Mouse (Mus musculus): ENCODE measurements at regions not wholly inside any gene's neighbourhood (a gene's known extent, or its start where the extent isn't known, plus 50 kb on each side); places are given as distances from the start of the nearest gene placed in this dataset.
A peak's percentile ranks its signal among the peaks of the same experiment; 100 is the strongest.

GRCm38 (mm10) chr12:45745697-45746096 lies 671.2 kb upstream of the Stxbp6 start:
- no peak for DNase-seq (ENCODE audit: low read depth, low spot score)

- DNase-seq (ENCODE audit: low read depth, low spot score): no peak
Measured at GRCm38 (mm10) chr12:45744619-45745018, 670.1 kb upstream of the Stxbp6 start.

- DNase-seq (ENCODE audit: low read depth, low spot score): no peak
Measured at GRCm38 (mm10) chr12:45733661-45734060, 659.2 kb upstream of the Stxbp6 start.

- DNase-seq (ENCODE audit: low read depth, low spot score): no peak
Measured at GRCm38 (mm10) chr12:45724565-45725370, 650.3 kb upstream of the Stxbp6 start.

- no peak for DNase-seq (ENCODE audit: low read depth, low spot score)
Measured at GRCm38 (mm10) chr12:45711351-45711750, 636.8 kb upstream of the Stxbp6 start.

DNA sequence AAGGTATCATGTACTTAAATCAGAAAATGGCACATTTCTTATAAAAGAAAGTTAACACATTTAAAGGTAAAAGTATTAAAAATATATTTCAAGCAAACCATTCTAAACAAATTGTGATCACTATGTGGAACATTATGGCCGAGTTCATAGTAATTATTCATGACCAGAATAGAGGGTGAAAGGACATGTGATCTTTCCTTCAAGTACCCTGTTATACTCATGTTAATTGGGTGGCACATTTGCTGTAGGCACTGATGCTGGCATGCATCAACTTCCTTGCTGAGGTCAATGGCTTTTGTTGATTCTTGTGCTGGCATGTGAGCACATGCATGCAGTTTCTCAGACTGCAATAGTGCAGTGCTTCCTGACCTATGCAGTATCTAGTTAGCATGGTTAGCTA lies 636.3 kb upstream of the Stxbp6 start:
- DNase-seq (ENCODE audit: low read depth, low spot score): no peak

- DNase-seq (ENCODE audit: low read depth, low spot score): no peak
Measured at GRCm38 (mm10) chr12:45689291-45689690, 614.8 kb upstream of the Stxbp6 start.

DNA sequence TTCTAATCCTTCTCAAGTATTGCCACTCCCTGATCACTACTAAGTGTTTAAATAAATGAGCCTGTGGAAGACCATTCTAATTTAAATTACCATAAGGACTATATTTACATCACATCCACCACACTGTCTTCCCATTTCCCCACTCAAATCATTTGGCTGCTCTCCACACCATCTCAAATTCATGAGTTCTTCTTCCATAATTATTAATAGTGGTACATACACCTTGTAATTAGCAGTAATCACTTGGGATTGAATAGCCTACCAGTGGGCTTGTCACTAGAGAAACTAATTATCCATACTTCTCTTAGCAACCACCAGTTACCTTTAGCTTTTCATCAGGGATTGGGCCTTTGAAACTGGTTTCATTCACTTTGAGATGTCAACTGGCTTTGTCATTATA lies 612.3 kb upstream of the Stxbp6 start:
- no peak for DNase-seq (ENCODE audit: low read depth, low spot score)

GRCm38 (mm10) chr12:45672361-45672760 lies 597.9 kb upstream of the Stxbp6 start:
- DNase-seq (ENCODE audit: low read depth, low spot score): no peak

DNA sequence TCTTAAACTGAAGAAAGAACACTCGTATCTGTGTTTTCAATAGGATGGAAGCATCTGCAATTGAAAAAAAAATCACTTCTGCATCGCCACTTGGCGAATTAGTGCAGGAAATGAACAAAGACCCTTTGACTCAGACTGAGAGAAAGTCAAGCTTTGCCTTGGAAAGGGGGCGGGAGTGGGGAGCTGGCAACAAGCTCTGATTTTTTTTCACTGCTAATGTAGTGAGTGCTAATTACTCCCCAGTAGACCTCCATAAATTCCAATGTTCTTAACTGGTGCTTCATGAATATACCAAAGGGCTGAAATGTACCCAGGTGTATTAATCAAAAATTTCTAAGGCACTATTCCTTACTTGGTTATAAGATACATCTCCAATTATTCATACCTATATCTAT lies 597.0 kb upstream of the Stxbp6 start:
- DNase-seq (ENCODE audit: low read depth, low spot score): no peak

DNA sequence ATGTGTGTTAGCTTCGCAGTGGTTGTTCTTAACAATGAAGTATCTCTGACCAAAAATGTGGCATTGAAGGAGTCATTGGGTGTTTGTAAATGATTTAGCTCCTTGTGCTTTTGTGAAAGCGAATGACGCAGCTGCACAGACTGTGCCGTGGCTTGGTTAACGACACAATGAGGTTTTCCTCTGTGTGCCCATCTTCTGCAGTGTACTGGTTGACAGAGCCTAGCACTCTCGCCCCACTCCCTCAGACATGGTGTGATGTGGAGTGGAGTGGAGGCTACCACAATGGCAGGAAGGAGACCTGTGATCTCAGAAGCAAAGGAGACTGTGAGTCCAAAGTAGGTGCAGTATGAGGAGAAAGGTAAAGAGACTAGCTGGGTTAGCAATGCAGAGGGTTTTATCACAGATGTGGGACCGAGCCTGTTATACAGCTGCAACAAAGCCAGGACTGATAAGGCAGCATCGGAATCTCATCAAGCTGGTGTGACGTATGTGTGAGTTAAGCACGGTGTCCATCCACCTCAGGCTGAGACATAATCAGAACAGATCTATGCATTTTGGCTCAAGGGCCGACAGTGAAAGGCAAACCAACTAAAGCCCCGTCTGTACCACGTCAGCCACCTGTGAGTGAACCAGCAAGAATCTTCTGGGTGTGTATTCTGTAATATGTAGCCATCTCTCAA lies 596.5 kb upstream of the Stxbp6 start:
- no peak for DNase-seq (ENCODE audit: low read depth, low spot score)

DNA sequence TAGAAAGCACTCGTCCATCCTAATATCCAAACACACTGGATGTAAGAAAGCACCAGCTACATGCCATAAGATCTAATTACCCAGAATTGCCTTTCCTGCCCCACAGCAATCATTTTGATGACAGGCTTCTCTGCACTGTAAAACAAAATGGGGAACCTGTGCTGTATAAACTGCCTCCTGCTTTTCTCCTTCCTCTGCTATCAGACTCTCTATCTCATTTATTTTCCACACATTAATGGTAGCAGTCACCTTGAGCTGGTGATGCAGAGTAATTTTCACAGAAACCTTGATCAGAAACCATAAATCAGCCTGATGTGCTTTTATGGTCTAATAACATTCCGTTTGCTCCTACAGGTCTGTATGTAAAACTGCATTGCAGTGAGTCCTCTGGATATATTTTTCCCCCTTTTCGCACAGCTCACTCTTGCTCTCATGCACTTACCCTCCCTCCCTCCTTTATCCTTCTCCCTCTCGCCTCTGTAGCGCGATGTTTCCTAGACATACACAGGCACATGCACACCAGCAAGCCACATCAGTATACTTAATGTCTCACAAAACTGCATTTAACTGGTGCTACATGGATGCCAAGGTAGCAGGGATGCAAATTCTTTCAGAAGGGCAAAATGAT lies 595.9 kb upstream of the Stxbp6 start:
- no peak for DNase-seq (ENCODE audit: low read depth, low spot score)

GRCm38 (mm10) chr12:45659612-45660011 lies 585.1 kb upstream of the Stxbp6 start:
- no peak for DNase-seq (ENCODE audit: low read depth, low spot score)

- no peak for DNase-seq (ENCODE audit: low read depth, low spot score)
Measured at GRCm38 (mm10) chr12:45656574-45656973, 582.1 kb upstream of the Stxbp6 start.

- no peak for DNase-seq (ENCODE audit: low read depth, low spot score)
Measured at GRCm38 (mm10) chr12:45648654-45649053, 574.1 kb upstream of the Stxbp6 start.

GRCm38 (mm10) chr12:45644180-45644579 lies 569.7 kb upstream of the Stxbp6 start:
- DNase-seq (ENCODE audit: low read depth, low spot score): no peak

- peak; percentile 89 for DNase-seq (ENCODE audit: low read depth, low spot score)
Measured at GRCm38 (mm10) chr12:45622830-45623229, 548.3 kb upstream of the Stxbp6 start.

- peak; percentile 66 for DNase-seq (ENCODE audit: low read depth, low spot score)
Measured at GRCm38 (mm10) chr12:45620056-45620455, 545.5 kb upstream of the Stxbp6 start.

GRCm38 (mm10) chr12:45614509-45615150 lies 540.1 kb upstream of the Stxbp6 start:
- DNase-seq (ENCODE audit: low read depth, low spot score): peak; percentile 68

DNA sequence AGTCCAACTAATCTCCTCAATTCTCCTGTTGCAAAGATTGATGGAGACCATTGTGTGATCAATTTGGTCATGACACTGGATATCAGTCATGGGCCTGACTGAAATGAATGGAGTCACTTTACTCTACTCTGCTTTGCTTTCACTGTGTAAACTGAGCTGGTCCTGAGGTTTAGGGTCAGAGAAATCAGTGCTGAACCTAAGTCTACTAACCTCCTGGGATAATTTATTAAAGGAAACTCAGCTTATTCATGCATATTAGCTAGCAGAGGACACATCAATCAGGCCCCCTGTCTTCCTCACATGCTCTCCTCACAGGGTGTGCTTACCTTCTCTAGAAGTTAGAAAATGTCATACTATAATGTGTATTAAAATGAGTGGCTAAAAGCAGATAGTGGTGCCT lies 539.6 kb upstream of the Stxbp6 start:
- DNase-seq (ENCODE audit: low read depth, low spot score): no peak

GRCm38 (mm10) chr12:45599443-45599842 lies 524.9 kb upstream of the Stxbp6 start:
- DNase-seq (ENCODE audit: low read depth, low spot score): no peak

DNA sequence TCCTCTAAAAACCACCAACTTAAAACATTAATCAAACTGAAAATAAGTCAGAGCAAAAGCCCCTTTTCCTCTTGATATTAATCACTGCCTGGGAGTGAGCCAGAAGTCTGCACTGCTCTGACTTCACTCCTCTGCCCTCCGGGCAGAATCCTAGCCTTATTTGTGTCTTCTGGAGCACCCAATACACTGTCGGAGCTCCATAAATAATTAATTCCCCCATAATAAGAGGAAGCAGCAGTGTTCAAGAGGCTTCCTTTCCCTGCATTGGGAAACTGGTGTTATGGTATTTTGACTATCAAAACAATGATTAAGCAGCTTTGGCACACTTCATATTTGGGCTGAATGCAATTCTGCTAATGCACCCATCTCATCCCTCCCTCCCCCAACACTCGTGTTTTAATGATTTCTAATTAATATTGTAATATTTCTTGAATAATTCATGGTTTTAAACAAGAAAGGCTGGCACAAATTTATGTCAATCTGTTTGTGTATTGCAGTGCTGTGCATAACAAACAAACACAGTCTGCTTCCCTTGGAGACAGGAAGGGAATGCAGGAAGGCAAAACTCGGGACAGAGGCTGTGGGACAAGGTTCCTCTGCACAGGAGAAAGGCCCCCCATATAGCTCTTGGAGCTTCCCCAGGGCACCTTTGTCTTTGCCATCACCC lies 523.5 kb upstream of the Stxbp6 start:
- no peak for DNase-seq (ENCODE audit: low read depth, low spot score)

Data from ES-CJ7 (cell line).